Comparison of ENCODE assay signal across 8 mouse cellular contexts in genomic region chr16:10639111-10639889, GRCm38 (mm10).
DNase-seq lines count a peak whose midpoint lies in the region; ATAC-seq lines count a peak whose summit lies in the region.

No protein-coding gene starts in this region.

- ATAC-seq in liver, embryonic 12.5 days, result peak; percentile 84

- H3K4me2 ChIP-seq in liver, embryonic 12.5 days, result peak overlapping the region; percentile 13; the same call in 1 of the 2 replicates

- H3K4me3 ChIP-seq in liver, embryonic 12.5 days, result no peak overlapping the region

- peak; percentile 41 to 44 for DNase-seq in cerebellum, postnatal 10 days
- DNase-seq in cerebellum, adult 9-11 months, result no peak
- DNase-seq in ovary, adult 18-20 months (ENCODE audit: low spot score), result peak; percentile 17
- no peak for DNase-seq in ovary, postnatal 10 days (ENCODE audit: low spot score)
- DNase-seq in cerebellum, postnatal 25 days, result no peak
- DNase-seq in cerebellum, postnatal 4 days (ENCODE audit: low spot score in 2 of 2), result no peak
- no peak for DNase-seq in embryo, embryonic 10.5 days (ENCODE audit: low spot score)

- H3K9ac ChIP-seq in liver, embryonic 12.5 days, result no peak overlapping the region

- WGBS in liver, embryonic 12.5 days (ENCODE audit: insufficient replicate concordance), result 11% methylated on average over 13 of the region's 13 CpGs

- H3K36me3 ChIP-seq in liver, embryonic 12.5 days, result 0 out of 2 replicates have a peak, but pooled peaks cover 3% of the 10 kb centered on the region

- H3K4me1 ChIP-seq in liver, embryonic 12.5 days, result peaks cover 38% of the 10 kb centered on the region

- H3K27ac ChIP-seq in liver, embryonic 12.5 days, result no peak overlapping the region

- peaks cover 8% of the 10 kb centered on the region; the same call in 1 of the 2 replicates for H3K27me3 ChIP-seq in liver, embryonic 12.5 days (replicated peaks)

- H3K9me3 ChIP-seq in liver, embryonic 12.5 days (replicated peaks), result no peaks in the 10 kb centered on the region

Comparison
In these comparisons a context has a peak if more than half of its experiments do, and no peak if none do; other contexts are left out.
1. DNase-seq: peak in cerebellum, postnatal 10 days (2 of 2) and ovary, adult 18-20 months (single experiment); none in cerebellum, adult 9-11 months (single experiment), ovary, postnatal 10 days (single experiment), cerebellum, postnatal 25 days (0 of 2), cerebellum, postnatal 4 days (0 of 2) and embryo, embryonic 10.5 days (single experiment).